Mouse (Mus musculus) MEL-GATA-1-ER (cell line): ENCODE measurements around the gene Pax5.

Experiments
- DNase-seq: peaks from one replicate; pipeline ENCODE4 v3.0.0-alpha.2; 2012; ENCODE audit warnings: low read depth; ENCODE audit errors: extremely low read depth

The Pax5 gene

DNA sequence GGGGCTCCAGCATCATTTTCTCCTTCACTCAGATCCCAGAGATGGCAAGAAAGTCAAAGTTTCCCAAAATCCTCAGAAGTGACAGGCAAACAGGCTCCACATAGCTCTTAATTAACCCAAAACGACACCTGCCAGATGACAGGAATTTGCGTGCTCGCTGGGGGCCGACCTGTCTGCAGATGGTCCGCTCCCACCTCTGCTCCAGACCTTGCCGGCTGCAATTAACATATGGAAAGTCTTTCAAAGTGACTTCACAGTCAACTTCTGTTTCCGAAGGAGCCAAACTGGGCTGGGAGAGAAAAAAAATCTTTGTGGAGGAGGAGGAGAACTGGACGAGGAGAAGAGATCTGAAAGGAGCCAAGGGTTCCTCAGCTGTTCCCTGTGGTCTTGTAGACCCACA lies 164.6 kb downstream of the Pax5 start:
- DNase-seq = no peak

GRCm38 (mm10) chr4:44544495-44544894 lies 165.8 kb downstream of the Pax5 start:
- DNase-seq = no peak

- DNase-seq = no peak
Observed at GRCm38 (mm10) chr4:44543880-44544279, 166.4 kb downstream of the Pax5 start.

- DNase-seq = no peak
Observed at GRCm38 (mm10) chr4:44542101-44542500, 168.2 kb downstream of the Pax5 start.

- no peak for DNase-seq
Observed at GRCm38 (mm10) chr4:44538488-44538887, 171.8 kb downstream of the Pax5 start.

DNA sequence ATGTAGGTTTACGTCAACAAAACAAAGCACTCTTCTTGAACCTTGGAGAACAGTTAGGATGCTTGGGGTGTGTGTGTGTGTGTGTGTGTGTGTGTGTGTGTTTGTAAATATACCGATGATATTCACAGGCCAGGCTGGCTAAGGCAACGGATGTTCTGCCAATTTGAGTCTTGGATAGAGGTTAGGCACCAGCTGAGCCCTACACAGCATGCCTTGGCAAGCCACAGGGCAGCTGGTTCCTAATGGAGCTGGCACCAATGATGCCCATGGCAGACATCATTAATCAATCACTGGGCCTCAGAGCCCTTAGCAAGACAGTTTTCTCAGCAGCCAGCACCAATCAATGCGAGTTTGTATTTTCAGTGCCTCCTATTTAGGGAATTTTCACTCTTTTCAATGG lies 173.5 kb downstream of the Pax5 start:
- no peak for DNase-seq

- DNase-seq = no peak
Observed at GRCm38 (mm10) chr4:44535646-44536045, 174.6 kb downstream of the Pax5 start.

DNA sequence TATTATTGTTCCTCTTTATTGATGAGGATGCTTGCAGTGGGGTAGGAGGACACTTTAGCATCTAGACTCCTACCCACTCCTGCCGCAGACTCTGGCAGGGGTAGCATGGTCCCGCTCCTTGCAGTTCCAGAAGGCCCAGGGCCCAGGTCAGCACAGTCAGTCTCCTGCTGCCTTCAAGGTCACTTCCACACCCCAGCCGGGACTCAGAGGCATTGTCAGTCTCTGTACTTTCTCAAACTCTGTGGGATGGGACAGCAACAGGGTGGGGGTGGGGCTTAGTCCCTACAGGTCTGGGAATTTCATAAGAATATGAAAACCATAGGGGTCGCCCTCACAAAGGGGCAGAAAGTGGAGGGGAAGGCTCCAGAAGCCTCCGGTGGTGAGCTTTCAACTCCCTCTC lies 177.0 kb downstream of the Pax5 start:
- DNase-seq = no peak

DNA sequence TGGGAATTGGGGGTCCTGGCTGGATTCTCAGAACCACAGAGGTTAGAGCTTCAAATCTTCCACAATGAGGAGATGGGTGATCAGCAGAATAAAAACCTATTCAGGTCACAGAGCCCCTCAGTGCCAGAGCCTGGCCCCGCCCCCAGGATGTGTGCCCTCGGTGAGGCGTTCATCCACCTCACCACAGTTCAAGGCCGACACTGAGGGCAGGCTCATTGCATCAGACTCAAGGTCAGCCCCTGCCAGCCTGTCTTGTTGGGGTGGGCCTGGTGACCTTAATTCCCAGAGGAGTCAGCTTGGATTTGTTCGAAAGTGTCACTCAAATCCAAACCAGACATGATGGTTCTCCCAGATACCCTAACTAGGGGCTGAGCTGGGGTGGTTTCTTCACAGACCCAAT lies 177.6 kb downstream of the Pax5 start:
- DNase-seq = no peak

DNA sequence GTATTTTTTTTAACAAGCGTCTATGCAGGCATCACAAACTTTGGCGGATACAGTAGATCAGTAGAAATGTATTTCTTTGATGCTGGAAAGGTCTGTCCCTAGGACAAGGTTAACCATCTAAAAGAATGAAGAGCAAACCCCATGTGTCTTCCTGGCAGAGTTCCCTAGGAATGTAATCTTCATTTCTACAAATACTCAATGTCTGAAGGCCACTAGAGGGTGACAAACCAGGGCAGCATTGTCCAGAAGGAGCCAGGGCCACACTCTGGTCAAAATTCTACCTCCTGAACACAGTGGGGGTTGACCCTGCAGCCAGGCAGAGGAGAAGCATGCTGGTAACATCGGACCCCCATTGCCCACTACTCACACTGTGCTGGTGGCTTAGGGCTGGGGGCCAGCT lies 185.0 kb downstream of the Pax5 start:
- DNase-seq = no peak

DNA sequence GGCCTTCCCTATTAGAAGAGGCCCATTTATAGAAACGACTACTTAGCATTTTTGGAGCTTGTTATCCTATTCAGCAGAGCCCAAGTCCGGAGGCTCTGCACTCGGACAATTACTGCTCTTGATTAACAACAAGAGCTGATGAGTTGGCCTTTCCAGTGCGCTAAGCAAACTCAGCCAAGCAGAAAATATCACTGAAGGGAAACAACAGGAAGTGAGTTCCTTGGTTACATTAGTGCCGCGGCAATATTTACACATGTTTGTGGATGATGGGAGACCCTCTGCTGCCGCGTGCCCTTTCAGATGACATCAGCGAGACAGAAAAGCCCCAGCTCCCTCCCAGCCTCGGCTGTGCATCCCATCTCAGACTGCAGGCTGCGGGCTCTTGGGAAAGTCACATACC lies 191.4 kb downstream of the Pax5 start:
- no peak for DNase-seq

DNA sequence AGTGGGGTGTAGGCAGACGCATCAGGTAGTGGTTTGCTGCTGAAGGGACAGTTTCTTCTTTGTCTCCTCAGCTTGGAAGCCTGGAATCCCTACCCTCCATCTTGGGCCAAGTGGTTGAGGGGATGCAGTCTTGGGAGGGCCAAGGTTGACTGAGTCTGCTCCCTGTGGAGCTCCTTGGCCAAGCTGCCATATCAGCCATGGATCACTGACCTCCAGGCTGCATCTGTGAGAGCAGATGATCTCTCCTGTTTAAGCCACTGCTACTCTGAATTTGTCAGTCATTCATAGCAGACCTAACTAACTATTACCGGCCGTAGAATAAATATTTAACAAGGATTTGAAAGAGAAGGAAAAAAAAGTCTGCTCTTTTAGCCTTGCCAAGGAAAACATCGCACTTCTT lies 196.3 kb downstream of the Pax5 start:
- no peak for DNase-seq

- peak; percentile 2 for DNase-seq
Observed at GRCm38 (mm10) chr4:44511682-44512081, 198.6 kb downstream of the Pax5 start.

DNA sequence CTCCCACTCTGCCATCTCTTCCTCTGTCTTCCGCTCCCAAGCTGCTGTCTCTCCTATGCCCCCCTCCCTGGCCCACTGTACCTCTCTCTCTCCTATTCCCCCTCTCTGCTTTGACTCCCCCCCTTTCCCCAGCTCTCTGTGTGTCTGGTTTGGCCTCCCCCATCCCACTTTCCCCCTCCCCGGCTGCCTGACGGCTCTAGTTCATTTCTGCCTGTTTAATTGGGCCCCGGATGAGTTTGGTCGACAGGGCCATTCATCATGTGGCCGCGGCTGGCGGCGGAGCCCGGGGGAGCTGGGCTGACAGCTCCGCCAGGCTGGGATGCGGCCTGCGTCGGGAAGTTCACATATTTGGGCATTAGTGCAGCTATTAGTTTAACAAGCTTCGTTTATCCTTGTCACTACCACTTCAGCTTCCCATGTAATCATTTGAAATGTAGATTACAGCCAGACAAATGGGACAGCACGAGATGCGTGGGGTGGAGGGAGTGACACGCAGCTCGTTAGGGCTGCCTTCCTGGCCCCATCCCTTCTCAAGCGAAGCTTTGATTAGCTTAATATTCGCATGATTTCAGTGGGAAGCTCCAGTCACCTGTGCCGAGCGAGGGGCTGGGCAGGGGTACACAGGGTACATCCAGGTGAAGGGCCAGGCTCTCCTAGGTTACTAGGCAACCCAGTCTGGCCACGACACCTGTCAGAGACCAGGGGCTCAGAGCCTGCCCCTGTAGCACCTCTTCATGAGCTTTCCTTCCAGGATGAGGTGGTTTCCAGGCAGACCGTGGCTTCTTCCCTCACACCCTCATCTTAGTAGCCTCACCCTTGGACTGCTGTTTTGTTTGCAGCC lies 201.7 kb downstream of the Pax5 start:
- no peak for DNase-seq

DNA sequence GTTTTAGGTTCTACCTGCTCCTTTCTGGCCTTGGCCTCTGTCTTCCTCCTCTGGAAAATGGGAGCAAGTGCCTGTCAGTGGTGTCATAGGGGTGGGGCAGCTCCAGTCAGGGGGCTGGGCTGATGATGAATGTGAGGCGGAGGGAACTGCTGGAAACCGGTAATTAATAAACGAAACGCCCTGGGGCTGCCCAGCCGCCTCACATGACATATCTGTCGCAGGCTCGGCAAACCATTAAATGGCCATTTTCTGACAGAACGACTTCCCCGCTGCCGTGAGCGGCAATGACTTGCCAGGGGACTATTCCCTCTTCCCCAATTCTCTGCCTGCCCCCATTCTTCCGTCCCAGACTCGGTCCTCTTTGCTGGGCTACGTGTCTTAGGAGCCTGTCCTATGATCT lies 202.4 kb downstream of the Pax5 start:
- no peak for DNase-seq

GRCm38 (mm10) chr4:44504998-44505397 lies 205.3 kb downstream of the Pax5 start:
- DNase-seq = no peak

GRCm38 (mm10) chr4:44502196-44502867 lies 208.0 kb downstream of the Pax5 start:
- no peak for DNase-seq

DNA sequence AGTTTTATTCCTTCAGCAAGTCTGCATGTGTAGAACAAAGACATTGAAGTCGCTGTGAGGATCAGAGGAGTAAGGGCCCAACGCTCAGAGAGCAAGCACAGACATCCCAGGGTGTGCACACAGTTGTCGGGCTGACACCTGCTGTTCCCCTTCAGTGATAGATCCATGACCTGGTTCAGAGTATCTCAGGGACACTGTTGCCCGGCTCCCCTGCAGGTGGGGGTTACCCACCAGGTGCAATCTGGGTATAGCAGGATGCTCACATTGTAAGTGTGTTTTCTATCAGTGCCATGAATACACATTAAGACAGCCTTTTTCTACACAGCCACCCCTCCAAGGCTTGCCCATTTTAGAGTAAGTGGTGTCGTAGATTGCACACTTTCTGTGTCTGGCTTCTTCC lies 212.1 kb downstream of the Pax5 start:
- no peak for DNase-seq

DNA sequence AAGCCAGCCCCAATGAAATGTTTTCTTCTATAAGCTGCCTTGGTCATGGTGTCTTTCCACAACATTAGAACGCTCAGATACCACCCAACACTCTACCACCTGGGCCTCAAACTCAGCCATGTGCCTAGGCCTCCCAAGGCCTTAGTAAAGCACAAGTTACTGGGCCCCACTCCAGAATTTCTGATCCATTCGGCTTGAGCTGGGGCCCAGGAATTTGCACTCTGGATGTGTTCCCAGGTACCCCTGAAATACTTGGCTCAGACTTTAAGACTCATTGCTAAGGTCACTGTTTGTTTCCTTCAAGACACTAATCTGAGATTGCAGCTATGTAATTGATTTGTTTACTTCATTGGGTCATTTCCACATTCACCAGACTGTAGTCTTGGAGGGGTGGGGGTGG lies 214.5 kb downstream of the Pax5 start:
- no peak for DNase-seq

DNA sequence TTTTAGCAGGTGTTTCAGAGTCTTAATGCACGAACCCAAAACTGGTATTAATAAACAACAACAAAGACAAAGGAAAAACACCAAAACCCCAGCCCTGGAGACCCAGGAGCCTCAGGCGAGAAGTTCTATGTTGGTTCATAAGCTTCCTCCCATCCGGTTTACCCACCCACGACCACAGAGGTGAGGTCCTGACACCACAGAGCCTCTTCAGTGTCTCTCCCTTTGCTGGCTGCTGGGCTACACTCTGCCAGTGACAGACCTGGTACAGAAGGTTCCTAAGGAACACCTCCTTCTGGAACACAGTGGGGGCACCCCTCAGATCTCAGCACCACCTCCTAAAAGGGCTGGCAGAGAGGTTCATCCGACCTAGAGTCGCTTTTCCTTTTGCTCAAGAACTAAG lies 216.5 kb downstream of the Pax5 start:
- no peak for DNase-seq

DNA sequence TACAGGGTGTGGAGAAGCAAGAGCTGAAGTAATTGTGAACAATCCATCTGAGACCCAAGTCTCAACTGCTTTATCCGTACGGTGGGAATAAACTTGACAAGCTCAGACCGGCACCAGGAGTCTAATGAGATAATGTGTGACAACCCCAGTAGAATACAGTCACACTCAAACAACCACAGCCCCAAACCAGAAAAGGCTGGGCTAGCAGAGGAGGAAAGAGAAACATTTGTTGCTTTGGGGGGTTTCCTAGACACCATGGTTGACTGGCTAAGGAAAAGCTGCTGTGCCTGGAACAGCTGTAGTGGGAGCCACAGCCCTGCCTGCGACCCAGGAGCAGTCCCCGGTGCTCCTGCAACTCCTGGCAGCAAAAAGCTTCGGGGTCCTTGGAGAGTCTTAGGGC lies 219.4 kb downstream of the Pax5 start:
- no peak for DNase-seq

DNA sequence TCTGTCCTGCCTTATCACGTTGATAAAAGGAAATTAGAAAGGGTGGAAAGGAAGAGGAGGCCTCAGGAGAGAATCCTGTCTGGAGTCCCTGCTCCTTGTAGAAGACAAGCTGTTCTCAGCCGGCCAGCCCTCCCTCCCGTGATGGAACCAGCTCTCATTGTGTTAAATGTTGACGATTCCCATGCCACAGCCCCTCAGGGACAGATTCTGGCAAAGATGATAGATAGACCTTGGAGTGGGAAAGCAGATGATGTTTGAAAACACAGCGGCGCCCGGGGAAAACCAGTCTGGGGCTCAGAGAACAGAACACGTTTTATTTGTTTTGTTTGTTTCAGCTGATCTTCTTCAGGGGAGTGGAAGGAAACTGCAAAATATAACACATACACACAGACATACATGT lies 221.6 kb downstream of the Pax5 start:
- DNase-seq = no peak

GRCm38 (mm10) chr4:44488219-44488618 lies 222.1 kb downstream of the Pax5 start:
- DNase-seq = no peak
